Mouse (Mus musculus) fibroblast of lung, adult 2 months (primary cell): ENCODE measurements at regions not wholly inside any gene's neighbourhood (a gene's known extent, or its start where the extent isn't known, plus 50 kb on each side); places are given as distances from the start of the nearest gene placed in this dataset.

ENCODE experiments used
- DNase-seq: peaks from one replicate; pipeline ENCODE4 v3.0.0-alpha.2; 2011; ENCODE audit warnings: low read depth

- no peak for DNase-seq
These were observed 243.1 kb upstream of the Il12b start for GRCm38 (mm10) chr11:44156490-44157345.

DNA sequence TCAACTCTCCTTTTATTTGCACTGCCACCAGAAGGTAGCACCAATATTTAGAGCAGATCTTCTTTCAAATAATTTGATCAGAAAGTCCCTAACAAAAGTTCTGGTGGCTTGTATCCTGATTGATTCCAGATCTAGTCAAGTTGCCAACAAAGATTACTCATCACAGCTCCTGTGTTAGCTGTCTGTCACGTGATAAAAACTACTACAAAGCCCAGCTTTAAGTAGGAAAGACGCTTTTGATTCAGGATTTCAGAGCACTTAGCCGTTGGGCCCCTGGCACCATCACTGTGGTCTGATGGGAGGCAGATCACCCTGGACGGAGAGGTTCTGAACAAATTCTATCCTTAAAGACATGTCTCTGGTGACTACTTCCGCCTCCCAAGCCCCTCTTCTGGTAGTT, 241.6 kb upstream of the Il12b start:
- DNase-seq, result no peak

DNA sequence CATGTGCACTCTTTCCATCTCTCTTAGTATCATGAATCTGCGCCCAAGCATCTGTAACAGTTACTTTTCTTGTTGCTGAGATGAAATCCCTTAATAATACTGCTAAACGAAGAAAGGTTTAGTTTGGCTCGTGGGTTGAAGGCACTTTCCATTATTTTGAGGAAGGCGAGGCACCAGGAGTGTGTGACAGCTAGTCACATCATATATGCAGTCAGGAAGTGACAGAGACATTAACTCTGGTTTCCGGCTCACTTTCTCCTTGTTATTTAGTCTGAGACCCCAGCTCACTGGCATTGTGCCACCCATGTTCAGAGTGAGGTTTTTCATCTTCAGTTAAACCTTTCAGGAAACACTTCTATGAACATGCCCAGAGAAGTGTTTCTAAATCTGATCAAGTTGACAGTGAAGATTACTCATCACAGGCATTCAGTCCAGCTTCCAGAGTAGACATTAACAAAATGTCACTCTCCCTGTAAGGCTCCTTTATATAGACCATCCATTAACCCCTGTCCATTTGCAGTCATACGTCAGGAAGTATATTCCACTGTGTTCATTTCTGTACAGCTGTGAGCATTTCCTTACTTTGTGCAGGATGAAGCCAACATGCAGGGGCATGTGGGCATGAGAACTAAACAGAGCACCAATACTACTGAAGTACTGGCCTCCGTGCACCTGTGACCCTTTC, 238.0 kb upstream of the Il12b start:
- no peak for DNase-seq

GRCm38 (mm10) chr11:44163049-44163448, 236.8 kb upstream of the Il12b start:
- no peak for DNase-seq

DNA sequence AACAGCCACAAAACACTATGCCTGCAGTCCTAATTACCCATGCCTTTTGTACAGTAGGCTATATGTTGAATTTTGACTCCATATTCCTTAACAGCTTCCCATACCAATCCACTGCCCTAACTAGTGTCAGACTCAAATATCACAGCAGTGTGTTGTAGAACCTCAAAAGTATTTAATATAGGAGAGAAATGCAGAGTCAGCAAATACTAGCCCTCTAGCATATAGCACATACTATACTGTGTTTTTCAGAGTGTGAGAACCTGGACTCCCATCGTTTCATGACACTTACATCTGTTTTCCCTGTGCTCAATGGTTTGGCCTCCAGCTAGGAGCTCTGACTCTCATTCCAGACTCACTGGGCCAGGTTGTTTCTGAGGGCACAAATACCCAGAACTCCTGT, 236.1 kb upstream of the Il12b start:
- DNase-seq, result no peak

DNA sequence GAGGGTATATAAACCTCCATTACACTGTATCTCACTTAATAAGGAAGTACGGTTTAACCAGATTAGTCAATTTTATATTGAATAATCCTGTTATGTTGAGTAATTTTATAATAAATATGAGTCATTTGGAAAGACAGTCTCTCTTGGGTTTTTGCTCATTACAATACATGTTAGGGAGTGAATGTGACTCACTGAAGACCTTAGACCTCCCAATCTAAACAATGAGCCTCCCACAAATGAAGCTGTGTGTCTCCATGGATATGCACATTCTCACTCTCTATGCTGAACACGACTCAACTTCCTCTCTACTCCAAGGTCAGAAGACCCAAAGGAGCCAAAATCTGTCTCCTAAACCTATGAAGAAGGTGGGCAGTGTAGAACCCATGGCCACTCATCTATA, 235.7 kb upstream of the Il12b start:
- DNase-seq, result no peak

- no peak for DNase-seq
These were observed 232.0 kb upstream of the Il12b start for GRCm38 (mm10) chr11:44167724-44168500.

DNA sequence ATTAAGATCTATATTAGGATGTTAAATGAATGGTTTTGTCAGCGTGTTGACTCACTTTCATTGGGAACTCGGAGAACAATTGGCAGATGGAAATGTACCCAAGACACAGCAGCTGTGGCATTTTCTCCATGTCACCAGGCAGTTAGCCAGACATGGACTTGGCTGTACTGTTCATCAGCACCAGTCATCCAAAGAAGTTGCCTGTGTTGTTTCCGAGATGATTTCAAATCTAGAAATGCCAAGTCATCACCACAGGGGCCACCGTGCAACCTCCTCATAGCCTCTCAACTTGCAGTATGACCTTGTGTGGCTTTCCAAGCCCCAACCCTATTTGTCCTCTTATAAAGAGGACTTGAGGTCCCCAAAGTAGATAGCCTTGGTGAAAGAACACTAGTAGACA, 227.4 kb upstream of the Il12b start:
- DNase-seq, result no peak

- no peak for DNase-seq
These were observed 226.7 kb upstream of the Il12b start for GRCm38 (mm10) chr11:44173196-44173595.

DNA sequence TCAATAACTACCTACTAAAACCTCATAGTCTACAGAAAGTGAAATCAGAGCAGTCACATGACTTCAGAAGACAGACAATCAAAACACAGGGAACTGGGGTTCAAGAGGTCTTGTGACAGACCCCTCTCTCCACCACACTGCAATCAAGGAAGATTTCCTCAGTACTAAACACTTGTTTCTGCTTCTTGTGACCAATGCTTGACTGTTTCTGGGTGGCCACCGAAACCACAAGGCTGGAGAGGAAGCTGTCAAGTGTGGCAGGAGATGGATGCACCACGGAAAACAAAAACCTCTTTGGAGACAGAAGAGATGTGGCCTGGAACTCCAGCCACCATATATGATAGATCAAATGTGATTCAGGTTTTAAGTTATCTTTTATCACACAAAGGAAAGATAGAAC, 225.3 kb upstream of the Il12b start:
- DNase-seq, result no peak

DNA sequence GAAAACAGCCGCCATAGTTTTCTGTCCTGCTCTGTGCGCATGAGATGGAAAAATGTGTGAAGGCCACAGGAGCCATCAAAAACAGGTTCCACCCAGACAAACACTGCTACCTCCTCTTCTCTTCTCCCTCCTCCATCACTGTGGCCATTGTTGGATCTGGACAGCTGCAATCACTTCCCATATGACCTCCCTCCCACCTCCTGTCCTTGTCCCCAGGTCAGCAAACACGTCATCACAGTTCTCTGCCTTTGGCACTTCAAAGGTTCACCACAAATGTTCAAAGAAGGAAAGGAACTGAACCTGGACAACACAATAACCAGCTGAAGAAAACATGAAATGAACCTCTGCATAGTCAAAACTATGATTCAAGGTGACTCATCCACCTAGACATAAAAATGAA, 220.2 kb upstream of the Il12b start:
- no peak for DNase-seq

GRCm38 (mm10) chr11:44183823-44184222, 216.0 kb upstream of the Il12b start:
- DNase-seq, result no peak

DNA sequence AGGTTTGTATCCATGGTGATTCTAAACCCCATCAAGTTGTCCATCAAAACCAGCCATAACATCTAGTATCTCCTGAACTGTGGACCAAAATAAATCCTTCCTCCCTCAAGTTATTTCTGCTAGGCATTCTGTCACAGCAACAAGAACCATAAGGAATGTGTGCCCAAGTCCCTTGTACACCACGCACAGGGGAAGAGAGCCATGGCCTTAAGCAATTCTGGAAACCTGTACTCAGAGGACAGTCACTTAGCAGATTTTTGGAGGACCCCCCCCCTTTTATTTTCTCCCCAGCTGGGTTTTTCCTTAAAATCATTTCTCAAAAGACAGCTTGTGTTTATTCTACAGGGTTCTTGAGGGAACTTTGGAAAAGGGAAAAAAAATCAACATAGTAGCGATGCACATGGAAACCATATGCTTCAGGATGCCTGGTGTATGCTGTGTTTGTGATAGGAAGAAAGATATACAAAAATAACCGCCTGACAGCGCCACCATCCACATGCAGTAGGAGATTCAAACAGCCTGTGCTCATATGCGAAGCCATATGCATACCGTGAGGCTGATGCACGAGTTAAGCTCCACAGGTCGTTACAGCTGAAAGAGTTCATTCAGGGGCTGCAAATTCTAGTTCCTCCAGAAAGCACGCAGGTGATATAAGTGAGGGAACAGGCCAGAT, 214.5 kb upstream of the Il12b start:
- no peak for DNase-seq

DNA sequence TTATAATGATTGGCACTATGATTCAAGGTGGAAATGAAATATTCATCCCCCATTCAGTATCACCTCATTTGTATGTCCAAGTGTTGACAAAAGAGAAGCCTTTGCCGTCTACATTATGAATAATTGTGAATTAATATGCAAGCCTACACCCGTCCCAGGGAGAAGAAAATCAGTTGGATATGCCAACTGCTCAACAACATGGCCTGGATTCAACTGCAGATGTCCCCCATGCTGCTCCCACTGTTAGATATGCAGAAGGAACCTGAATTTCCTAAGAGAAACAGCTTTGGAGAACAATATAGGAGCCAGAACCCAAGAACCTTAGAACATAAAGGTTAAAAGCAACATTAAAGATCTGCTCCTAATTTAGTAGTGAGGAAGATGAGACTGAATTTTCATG, 211.7 kb upstream of the Il12b start:
- DNase-seq, result no peak

DNA sequence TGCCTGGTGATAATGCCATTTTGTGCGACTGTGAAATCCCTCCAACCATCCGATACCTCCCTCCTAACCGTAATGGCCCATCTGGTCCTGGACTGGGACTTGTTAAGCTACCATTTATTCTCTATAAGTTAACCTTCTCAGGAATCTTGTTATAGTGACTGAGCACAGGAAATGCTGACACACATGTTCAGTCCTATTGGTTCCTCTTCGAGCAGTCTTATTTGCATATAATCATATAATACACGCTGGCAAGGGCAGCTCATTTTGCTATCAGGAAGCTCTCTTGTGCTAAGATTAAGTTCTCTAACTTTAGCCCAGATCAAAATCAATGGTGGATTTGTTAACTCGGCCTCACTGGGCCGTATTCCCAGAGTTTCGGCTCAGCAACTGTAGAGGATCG, 206.1 kb upstream of the Il12b start:
- DNase-seq, result no peak

DNA sequence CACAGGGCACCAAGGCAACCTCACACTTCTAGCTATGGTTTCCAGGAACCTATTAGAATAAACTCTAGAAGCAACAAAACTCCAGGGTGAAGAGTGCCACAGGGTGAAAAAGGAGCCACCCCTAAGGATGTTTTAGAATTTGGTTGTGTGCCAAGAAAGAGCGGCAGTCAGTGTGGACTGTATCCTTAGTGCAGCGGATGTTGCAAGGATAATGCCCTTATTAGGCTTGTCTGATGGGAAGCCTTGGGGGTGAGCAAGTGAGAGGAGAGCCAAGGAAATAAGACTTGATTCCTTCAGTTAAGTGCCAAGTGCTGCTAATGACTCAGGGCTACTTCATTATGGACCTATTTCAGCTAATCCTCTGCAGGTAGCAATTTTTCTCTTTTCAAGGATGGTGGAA, 197.1 kb upstream of the Il12b start:
- no peak for DNase-seq

- DNase-seq, result no peak
These were observed 195.5 kb upstream of the Il12b start for GRCm38 (mm10) chr11:44204384-44204783.

GRCm38 (mm10) chr11:44206866-44207265, 193.0 kb upstream of the Il12b start:
- no peak for DNase-seq

- DNase-seq, result no peak
These were observed 187.9 kb upstream of the Il12b start for GRCm38 (mm10) chr11:44211871-44212441.

- no peak for DNase-seq
These were observed 185.8 kb upstream of the Il12b start for GRCm38 (mm10) chr11:44214095-44214494.

GRCm38 (mm10) chr11:44216346-44216745, 183.5 kb upstream of the Il12b start:
- DNase-seq, result no peak

- DNase-seq, result no peak
These were observed 179.9 kb upstream of the Il12b start for GRCm38 (mm10) chr11:44219971-44220370.
